Mouse (Mus musculus) liver, embryonic 14.5 days (tissue): Measurements from ENCODE around the gene Rtn4rl1. TPM values are rescaled to one million over a fixed set of nuclear protein-coding genes. Genes with fewer than 3 reads are reported as not detected.

Experiments used
- ATAC-seq: fragments of 200-750 bp; cut with Nextera tagmentation; 2 replicates; pipeline ENCODE4 v1.8.0; 2017; ENCODE audit warnings: moderate number of reproducible peaks, mild to moderate bottlenecking, moderate library complexity; ENCODE audit not compliant: insufficient read depth
- DNase-seq, 3 experiments: peaks; one replicate each; pipeline ENCODE4 v3.0.0-alpha.2; 2012 to 2013; ENCODE audit warnings: low read depth in 3 of 3, low spot score in 3 of 3
- H3K27ac ChIP-seq: fragments of 300-500 bp; sonication (generic); 2 replicates; pipeline ENCODE4 v1.5.1; 2014; ENCODE audit warnings: moderate library complexity, mild to moderate bottlenecking, control low read depth, inconsistent platforms
- H3K27me3 ChIP-seq: fragments of 300-500 bp; sonication (generic); 2 replicates; pipeline ENCODE4 v1.6.1; 2014; ENCODE audit warnings: mild to moderate bottlenecking, low read length, moderate library complexity; ENCODE audit not compliant: control insufficient read depth, insufficient read depth
- H3K36me3 ChIP-seq: fragments of 300-500 bp; sonication (generic); replicated peaks from 2 replicates; pipeline ENCODE4 v1.6.1; 2014; ENCODE audit warnings: low read depth; ENCODE audit not compliant: control insufficient read depth, insufficient read depth
- H3K4me1 ChIP-seq, 2 experiments: fragments of 200-500 bp in 1 of 2; fragments of 300-500 bp in 1 of 2; sonication (generic) in 1 of 2; replicated peaks; 2 replicates each; pipeline ENCODE4 v1.6.1; 2012 to 2014; ENCODE audit warnings: antibody characterized with exemption in 1 of 2, inconsistent platforms in 1 of 2, low read length in 1 of 2; ENCODE audit not compliant: control insufficient read depth in 2 of 2, insufficient read depth in 2 of 2
- H3K4me2 ChIP-seq: fragments of 300-500 bp; sonication (generic); 2 replicates; pipeline ENCODE4 v1.6.1; 2014; ENCODE audit warnings: low read depth, mild to moderate bottlenecking, control low read depth, moderate library complexity
- H3K4me3 ChIP-seq, 2 experiments: fragments of 200-500 bp in 1 of 2; fragments of 300-500 bp in 1 of 2; sonication (generic) in 1 of 2; 2 replicates each; pipeline ENCODE4 v1.5.1; 2012 to 2014; ENCODE audit warnings: low read depth in 2 of 2, low read length in 2 of 2, mild to moderate bottlenecking in 2 of 2, control low read depth in 1 of 2, inconsistent platforms in 1 of 2, moderate library complexity in 1 of 2; ENCODE audit not compliant: insufficient read depth in 1 of 2
- H3K9ac ChIP-seq: fragments of 300-500 bp; sonication (generic); replicated peaks from 2 replicates; pipeline ENCODE4 v1.6.1; 2014; ENCODE audit warnings: mild to moderate bottlenecking, control low read depth, moderate library complexity
- H3K9me3 ChIP-seq: fragments of 300-500 bp; sonication (generic); 2 replicates; pipeline ENCODE4 v1.6.1; 2016; ENCODE audit warnings: low read length, mixed read lengths; ENCODE audit not compliant: control insufficient read depth
- CTCF ChIP-seq: IDR thresholded peaks from 2 replicates; pipeline ENCODE4 v1.5.1; 2016; ENCODE audit warnings: antibody characterized with exemption, low read depth, control low read depth
- EP300 ChIP-seq: IDR thresholded peaks from 2 replicates; pipeline ENCODE4 v1.6.1; 2016; ENCODE audit warnings: antibody characterized with exemption, low read depth
- WGBS: fragments of 180-500 bp; shearing (Covaris S2); extraction: QIAGEN DNeasy Blood & Tissue Kit; methylation state at CpG from one replicate; pipeline ENCODE4 v1.1.7; 2014; ENCODE audit not compliant: insufficient replicate concordance; 5-methylcytosine and 5-hydroxymethylcytosine counted together
- polyA plus RNA-seq, 2 experiments: library from polyadenylated mRNA; depleted of rRNA in 1 of 2; stranded (reverse) in 1 of 2; unstranded in 1 of 2; fragments of >200 nt; fragmentation: Nextera tagmentation in 1 of 2; extraction: Ambion mirVana in 1 of 2; gene quantifications; 2 replicates each; pipeline versions ENCODE4 v1.2.1 to v1.2.3; 2012 to 2014

Gene Rtn4rl1
- polyA plus RNA-seq, 2 experiments: 0.56 to 0.98 TPM

- Histone ChIP-seq H3K27ac (no peak overlapping the region), H3K36me3 (no peaks in the 10 kb centered on the region), H3K4me2 (no peak overlapping the region), H3K4me1 (peaks cover 24 to 30% of the 10 kb centered on the region in 2 experiments), H3K27me3 (no peaks in the 10 kb centered on the region), H3K9me3 (no peaks in the 10 kb centered on the region), H3K4me3 (no peak overlapping the region), H3K9ac (no peak overlapping the region)
- WGBS: 66% methylated on average over 5 of the region's 5 CpGs
- TF ChIP-seq EP300 (no peak), CTCF (no peak)
- no peak for DNase-seq
- ATAC-seq: no peak
Measured at GRCm38 (mm10) chr11:75268492-75268891, 74.9 kb downstream of the Rtn4rl1 start.

GRCm38 (mm10) chr11:75269213-75269612, 75.6 kb downstream of the Rtn4rl1 start:
- peak overlapping the region; percentile 55 for H3K4me2 ChIP-seq
- TF ChIP-seq CTCF: no peak
- 0 out of 2 replicates have a peak, but pooled peaks have one; percentile 41 for TF ChIP-seq EP300
- H3K4me1 ChIP-seq: peaks cover 24 to 30% of the 10 kb centered on the region in 2 experiments
- no peak overlapping the region for H3K27ac ChIP-seq
- no peaks in the 10 kb centered on the region for H3K27me3 ChIP-seq
- no peak overlapping the region for H3K4me3 ChIP-seq
- no peak for ATAC-seq
- no peak overlapping the region; the same call in 1 of the 2 replicates for H3K9ac ChIP-seq
- H3K9me3 ChIP-seq: no peaks in the 10 kb centered on the region
- H3K36me3 ChIP-seq: no peaks in the 10 kb centered on the region
- DNase-seq: peak; percentile 34 to 49 (median 44)
- 24% methylated on average over 4 of the region's 4 CpGs for WGBS

- peak overlapping the region; percentile 55 for H3K4me2 ChIP-seq
- peak overlapping the region; percentile 48 for H3K9ac ChIP-seq
Measured at GRCm38 (mm10) chr11:75270276-75270984, 76.8 kb downstream of the Rtn4rl1 start.

DNA sequence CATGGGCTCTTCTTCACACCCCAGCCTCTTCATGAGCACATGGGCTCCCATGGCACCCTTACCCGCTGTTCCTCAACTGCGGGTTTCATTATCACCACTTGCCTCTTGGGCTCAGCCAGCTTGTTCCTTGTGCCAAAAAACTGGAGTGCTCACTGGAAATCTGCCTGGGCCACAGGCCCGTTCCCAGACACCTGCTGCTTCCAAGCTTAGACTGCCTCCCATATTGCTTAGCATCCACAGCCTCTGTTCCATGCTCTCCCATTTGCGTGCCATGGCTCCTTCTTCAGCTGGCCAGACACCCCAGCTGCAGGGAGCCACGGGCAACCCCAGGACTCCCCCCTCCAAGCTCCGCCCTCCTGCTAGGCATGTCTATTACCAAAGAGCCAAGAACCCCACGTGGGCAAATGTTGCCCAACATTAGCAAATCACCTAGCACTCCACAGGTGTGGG, 77.4 kb downstream of the Rtn4rl1 start:
- H3K4me2 ChIP-seq: peak overlapping the region; percentile 55
- DNase-seq: no peak
- no peak overlapping the region for H3K4me3 ChIP-seq
- 49% methylated on average over 7 of the region's 7 CpGs for WGBS
- no peaks in the 10 kb centered on the region for H3K27me3 ChIP-seq
- ATAC-seq: no peak
- H3K9ac ChIP-seq: peak overlapping the region; percentile 48
- TF ChIP-seq EP300: no peak
- no peak for TF ChIP-seq CTCF
- H3K4me1 ChIP-seq: peaks cover 24 to 30% of the 10 kb centered on the region in 2 experiments
- peak overlapping the region; percentile 78 for H3K27ac ChIP-seq
- H3K36me3 ChIP-seq: no peaks in the 10 kb centered on the region
- no peaks in the 10 kb centered on the region for H3K9me3 ChIP-seq

More at GRCm38 (mm10) chr11:75270276-75270984, 76.8 kb downstream of the Rtn4rl1 start:
- ATAC-seq: peak; percentile 98
- Histone ChIP-seq H3K27me3 (no peaks in the 10 kb centered on the region), H3K9me3 (no peaks in the 10 kb centered on the region), H3K4me3 (peak overlapping the region; percentile 16 to 27; a peak in 3 of 4 replicates), H3K4me1 (peaks cover 24 to 30% of the 10 kb centered on the region in 2 experiments), H3K36me3 (no peaks in the 10 kb centered on the region), H3K27ac (peak overlapping the region; percentile 78)
- WGBS: 20% methylated on average over 8 of the region's 8 CpGs
- peak; percentile 88 for TF ChIP-seq EP300
- TF ChIP-seq CTCF: no peak; the same call in 1 of the 2 replicates
- peak; percentile 66 to 78 (median 70) for DNase-seq

GRCm38 (mm10) chr11:75273466-75273865, 79.9 kb downstream of the Rtn4rl1 start:
- Histone ChIP-seq H3K4me1 (peaks cover 24 to 29% of the 10 kb centered on the region in 2 experiments), H3K27me3 (no peaks in the 10 kb centered on the region), H3K36me3 (no peaks in the 10 kb centered on the region), H3K9ac (no peak overlapping the region), H3K4me2 (no peak overlapping the region), H3K9me3 (no peaks in the 10 kb centered on the region), H3K27ac (no peak overlapping the region), H3K4me3 (no peak overlapping the region)
- ATAC-seq (no peak), DNase-seq (no peak)
- WGBS: 49% methylated on average over 8 of the region's 8 CpGs
- TF ChIP-seq CTCF: no peak
- TF ChIP-seq EP300: no peak
